Mouse (Mus musculus) heart, embryonic 10.5 days (tissue): ENCODE data around the gene Aox3. TPM values are rescaled to one million over a fixed set of nuclear protein-coding genes. Genes with fewer than 3 reads are reported as not detected.

Experiments used
- polyA plus RNA-seq: library from polyadenylated mRNA; unstranded; fragments of >200 nt; fragmentation: Nextera tagmentation; extraction: Ambion mirVana; gene quantifications from 2 replicates; pipeline ENCODE4 v1.2.1, GENCODE M21; 2016

Aox3 gene
- polyA plus RNA-seq, 1 experiment from 2014 or later, result not detected

Other genes starting within 250 kb of the Aox3 start
- gene Sgo2a, start 117.2 kb upstream of the Aox3 start, polyA plus RNA-seq, result 18.0 and 18.4 TPM in 2 replicates
- 12.0 and 12.5 TPM in 2 replicates for gene Kctd18, start 94.2 kb upstream of the Aox3 start, polyA plus RNA-seq
- 0.33 and 0.64 TPM in 2 replicates for gene Aox1, start 83.2 kb upstream of the Aox3 start, polyA plus RNA-seq
- gene Aox4, start 97.3 kb downstream of the Aox3 start, polyA plus RNA-seq, result 1.1 and 2.7 TPM in 2 replicates
- 0.05 TPM in 1 of 2 replicates, not detected in the other for gene Aox2, start 165.2 kb downstream of the Aox3 start, polyA plus RNA-seq